Mouse (Mus musculus) embryonic facial prominence, embryonic 13.5 days (tissue): ENCODE results near the gene Megf8. TPM values are rescaled to one million over a fixed set of nuclear protein-coding genes. Genes with fewer than 3 reads are reported as not detected.

ENCODE experiments used
- ATAC-seq: fragments of 200-750 bp; cut with Nextera tagmentation; 2 replicates; pipeline ENCODE4 v1.8.0; 2017; ENCODE audit warnings: low read depth; ENCODE audit not compliant: insufficient number of reproducible peaks, insufficient read depth, low FRiP score, low TSS enrichment
- H3K27ac ChIP-seq: fragments of 300-500 bp; sonication (generic); 2 replicates; pipeline ENCODE4 v1.5.1; 2015; ENCODE audit warnings: moderate library complexity, mild to moderate bottlenecking, inconsistent platforms
- H3K27me3 ChIP-seq: fragments of 300-500 bp; sonication (generic); 2 replicates; pipeline ENCODE4 v1.6.1; 2015; ENCODE audit warnings: mild to moderate bottlenecking, inconsistent platforms
- H3K36me3 ChIP-seq: fragments of 300-500 bp; sonication (generic); 2 replicates; pipeline ENCODE4 v1.6.1; 2015; ENCODE audit warnings: mild to moderate bottlenecking, inconsistent platforms
- H3K4me1 ChIP-seq: fragments of 300-500 bp; sonication (generic); 2 replicates; pipeline ENCODE4 v1.6.1; 2015; ENCODE audit warnings: inconsistent platforms
- H3K4me2 ChIP-seq: fragments of 300-500 bp; sonication (generic); 2 replicates; pipeline ENCODE4 v1.6.1; 2015; ENCODE audit warnings: moderate library complexity, mild to moderate bottlenecking, inconsistent platforms
- H3K4me3 ChIP-seq: fragments of 300-500 bp; sonication (generic); 2 replicates; pipeline ENCODE4 v1.5.1; 2015; ENCODE audit warnings: mild to moderate bottlenecking, inconsistent platforms
- H3K9ac ChIP-seq: fragments of 300-500 bp; sonication (generic); 2 replicates; pipeline ENCODE4 v1.6.1; 2015; ENCODE audit warnings: mild to moderate bottlenecking, inconsistent platforms
- H3K9me3 ChIP-seq: fragments of 300-500 bp; sonication (generic); 2 replicates; pipeline ENCODE4 v1.6.1; 2016; ENCODE audit warnings: inconsistent platforms
- WGBS: fragments of 180-500 bp; shearing (Covaris S2); methylation state at CpG from one replicate; pipeline ENCODE4 v1.1.7; 2015; ENCODE audit warnings: mixed read lengths; 5-methylcytosine and 5-hydroxymethylcytosine counted together
- polyA plus RNA-seq: library from polyadenylated mRNA; unstranded; fragments of >200 nt; fragmentation: Nextera tagmentation; extraction: Ambion mirVana; gene quantifications from 2 replicates; pipeline ENCODE4 v1.2.1, GENCODE M21; 2015

Megf8 gene
- polyA plus RNA-seq, 1 experiment from 2014 or later, result 17.6 TPM

DNA sequence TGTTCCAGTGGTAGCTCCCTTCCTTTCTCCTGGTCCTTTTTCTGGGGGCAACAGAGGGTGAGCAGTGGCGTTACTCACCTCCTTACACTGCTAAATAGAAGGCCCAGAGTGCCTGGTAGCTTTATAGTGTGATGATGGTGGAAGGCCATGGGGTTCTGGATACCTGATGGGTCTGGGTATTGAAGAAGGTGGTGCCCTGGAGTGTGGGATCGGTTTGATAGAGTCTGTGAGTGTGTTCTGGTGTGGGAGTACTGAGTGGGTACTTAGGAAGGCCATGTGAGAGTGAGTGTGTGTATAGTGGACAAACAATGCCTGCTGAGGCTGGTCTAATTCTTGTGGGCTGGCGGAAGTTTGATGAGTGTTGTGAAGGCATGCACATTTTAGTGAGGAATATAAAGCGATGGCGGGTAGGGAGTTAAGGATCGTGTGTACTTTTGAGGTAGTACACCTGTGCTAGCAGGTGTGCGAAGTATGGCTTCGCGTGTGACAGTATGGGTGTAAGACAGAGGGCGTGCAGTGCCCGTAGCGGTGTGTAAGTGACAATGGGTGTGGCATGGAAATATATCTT is 35.7 kb upstream of the Megf8 start:
- WGBS, result 22% methylated on average over 12 of the region's 12 CpGs
- H3K4me1 ChIP-seq, result peaks cover 66% of the 10 kb centered on the region
- H3K4me2 ChIP-seq, result peak overlapping the region; percentile 92
- peak overlapping the region; percentile 85 for H3K4me3 ChIP-seq
- H3K27me3 ChIP-seq, result no peaks in the 10 kb centered on the region
- ATAC-seq, result no peak
- peak overlapping the region; percentile 78 for H3K9ac ChIP-seq
- H3K27ac ChIP-seq, result peak overlapping the region; percentile 100
- H3K36me3 ChIP-seq, result peaks cover 19% of the 10 kb centered on the region
- H3K9me3 ChIP-seq, result no peaks in the 10 kb centered on the region

DNA sequence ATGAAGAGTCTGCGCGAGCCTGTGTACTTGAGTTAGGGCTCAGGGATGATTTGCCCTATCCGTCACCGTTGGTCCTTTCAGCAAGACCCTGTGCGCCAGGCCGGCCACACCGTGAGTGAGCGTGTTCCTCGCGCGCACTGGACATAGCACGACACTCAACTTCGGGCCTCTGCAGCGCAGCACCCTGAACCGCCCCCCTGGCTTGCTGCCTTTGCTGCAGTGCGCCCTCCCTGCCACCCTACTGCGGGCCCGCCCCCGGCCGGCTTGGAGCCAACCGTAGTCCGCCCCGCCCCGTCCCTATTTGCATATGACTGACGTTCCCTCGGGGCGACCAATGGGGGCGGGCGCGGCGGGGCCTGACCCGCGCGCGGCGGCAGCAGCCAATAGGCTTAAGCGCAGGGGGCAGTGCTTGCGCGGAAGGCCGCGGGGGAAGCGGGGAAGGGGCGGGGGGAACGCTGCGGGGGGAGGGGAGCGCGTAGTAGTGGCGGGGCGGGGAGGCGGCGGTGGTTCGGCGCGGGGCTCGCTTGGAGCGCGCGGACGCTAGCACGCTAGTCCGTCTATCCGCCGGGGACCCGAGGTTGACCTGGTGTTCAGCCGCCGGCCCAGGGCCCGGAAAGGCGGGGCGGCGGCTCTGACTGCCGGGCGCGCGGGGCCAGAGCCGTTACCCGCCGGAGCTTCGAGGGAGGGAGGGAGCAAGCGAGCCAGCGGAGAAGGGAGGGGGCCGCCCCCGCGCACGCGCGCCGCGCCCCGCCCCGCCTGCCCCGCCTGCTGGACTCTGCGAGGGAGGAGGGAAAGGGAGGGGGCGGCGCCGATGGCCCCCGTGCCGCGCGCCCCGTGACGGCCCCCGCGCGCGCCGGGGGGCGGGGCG is 35.0 kb upstream of the Megf8 start:
- Histone ChIP-seq H3K4me1 (peaks cover 59% of the 10 kb centered on the region), H3K4me3 (peak overlapping the region; percentile 85), H3K9ac (peak overlapping the region; percentile 89), H3K9me3 (no peaks in the 10 kb centered on the region), H3K36me3 (peaks cover 26% of the 10 kb centered on the region), H3K27ac (peak overlapping the region; percentile 100), H3K27me3 (no peaks in the 10 kb centered on the region), H3K4me2 (peak overlapping the region; percentile 92)
- WGBS, result 1% methylated on average over 67 of the region's 108 CpGs
- ATAC-seq, result peak; percentile 71

DNA sequence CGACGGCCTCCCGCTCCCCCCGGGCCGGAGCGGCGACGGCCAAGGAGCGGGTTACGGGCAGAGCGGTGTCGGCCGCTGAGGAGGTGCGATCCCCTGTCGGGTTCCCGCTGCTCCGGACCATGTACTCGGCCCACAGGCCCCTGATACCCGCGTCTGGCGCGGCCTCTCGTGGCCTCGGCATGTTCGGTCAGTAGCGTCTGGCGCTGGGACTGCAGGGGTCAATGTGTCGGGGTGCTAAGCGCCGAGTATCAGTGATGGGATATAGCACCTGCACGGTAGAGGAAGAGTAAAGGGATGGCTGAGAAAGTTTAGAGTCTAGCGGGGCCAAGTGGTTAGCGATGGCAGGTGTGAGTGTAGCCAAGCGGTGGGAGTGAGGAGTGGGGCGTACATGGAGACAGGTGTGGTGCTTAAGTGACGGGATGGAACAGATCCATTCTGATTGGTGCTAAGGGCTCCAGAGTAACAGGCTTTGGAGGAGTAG is 34.2 kb upstream of the Megf8 start:
- WGBS, result under 1% methylated on average over 34 of the region's 36 CpGs
- peak overlapping the region; percentile 92 for H3K4me2 ChIP-seq
- peaks cover 51% of the 10 kb centered on the region for H3K4me1 ChIP-seq
- H3K9me3 ChIP-seq, result no peaks in the 10 kb centered on the region
- peak overlapping the region; percentile 85 for H3K4me3 ChIP-seq
- peaks cover 34% of the 10 kb centered on the region for H3K36me3 ChIP-seq
- H3K27ac ChIP-seq, result peak overlapping the region; percentile 100
- peak overlapping the region; percentile 89 for H3K9ac ChIP-seq
- no peaks in the 10 kb centered on the region for H3K27me3 ChIP-seq
- no peak for ATAC-seq

DNA sequence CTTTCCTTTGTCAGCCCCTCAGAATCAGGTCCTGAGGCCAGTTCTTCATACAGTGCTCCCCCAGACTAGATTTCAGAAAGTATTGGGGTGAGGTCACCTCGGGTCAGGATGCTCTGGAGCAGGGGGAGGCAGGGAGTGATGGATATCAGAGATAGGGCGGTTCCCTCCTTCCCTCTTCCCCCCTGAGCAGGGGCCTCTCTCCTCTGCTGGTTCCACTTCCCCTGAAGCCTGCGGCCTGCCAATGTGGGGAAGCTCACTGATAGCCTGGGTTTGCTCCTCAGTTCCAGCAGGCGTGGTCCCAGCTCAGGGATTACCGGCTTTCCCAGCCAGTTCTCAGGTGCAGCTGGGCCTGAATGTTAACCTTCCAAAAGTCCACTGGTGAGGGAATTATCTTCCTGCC is 33.3 kb upstream of the Megf8 start:
- peaks cover 43% of the 10 kb centered on the region for H3K36me3 ChIP-seq
- H3K9me3 ChIP-seq, result no peaks in the 10 kb centered on the region
- H3K4me2 ChIP-seq, result peak overlapping the region; percentile 92
- H3K4me1 ChIP-seq, result peaks cover 48% of the 10 kb centered on the region
- ATAC-seq, result no peak
- H3K9ac ChIP-seq, result peak overlapping the region; percentile 89
- WGBS, result 2% methylated on average over 5 of the region's 5 CpGs
- H3K4me3 ChIP-seq, result peak overlapping the region; percentile 85
- no peaks in the 10 kb centered on the region for H3K27me3 ChIP-seq
- peak overlapping the region; percentile 100 for H3K27ac ChIP-seq

DNA sequence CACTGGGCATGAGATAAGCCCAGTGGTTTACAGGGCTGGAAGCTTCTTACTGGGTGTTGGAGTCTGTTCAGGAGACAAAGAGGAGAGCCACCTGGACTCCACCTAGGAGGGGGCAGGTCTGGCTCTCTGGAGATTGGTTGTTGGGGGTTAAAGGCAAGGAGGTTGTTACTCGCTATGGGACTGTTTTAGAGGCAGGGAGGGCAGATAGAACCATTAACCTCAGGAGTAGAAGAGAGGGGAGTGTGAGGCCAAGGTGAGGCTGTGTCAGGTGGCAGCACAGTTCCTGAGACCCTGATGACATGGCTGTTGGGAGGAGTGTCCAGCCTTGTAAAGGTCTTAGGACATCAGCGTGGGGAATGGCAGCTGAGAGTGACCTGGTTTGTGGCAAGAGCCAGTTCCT is 32.8 kb upstream of the Megf8 start:
- Histone ChIP-seq H3K27me3 (no peaks in the 10 kb centered on the region), H3K27ac (peak overlapping the region; percentile 100; the same call in 1 of the 2 replicates), H3K9ac (peak overlapping the region; percentile 89), H3K36me3 (peaks cover 48% of the 10 kb centered on the region), H3K9me3 (no peaks in the 10 kb centered on the region), H3K4me3 (peak overlapping the region; percentile 85), H3K4me2 (peak overlapping the region; percentile 92), H3K4me1 (peaks cover 48% of the 10 kb centered on the region)
- WGBS, result 69% methylated on average over 2 of the region's 2 CpGs
- no peak for ATAC-seq

DNA sequence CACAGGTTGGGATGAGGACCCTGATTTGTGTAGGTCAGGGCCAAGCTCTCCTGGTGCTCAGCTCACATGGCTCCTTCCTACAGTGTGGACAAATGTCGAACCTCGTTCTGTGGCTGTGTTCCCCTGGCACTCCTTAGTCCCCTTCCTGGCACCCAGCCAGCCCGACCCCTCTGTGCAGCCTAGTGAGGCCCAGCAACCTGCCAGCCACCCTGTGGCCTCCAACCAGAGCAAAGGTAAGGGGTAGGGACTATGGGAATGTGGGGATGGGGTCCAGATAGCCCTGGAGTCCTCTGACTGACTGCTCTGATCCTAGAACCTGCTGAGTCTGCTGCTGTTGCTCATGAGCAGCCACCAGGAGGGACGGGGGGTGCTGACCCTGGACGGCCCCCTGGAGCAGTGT is 32.2 kb upstream of the Megf8 start:
- WGBS, result 69% methylated on average over 5 of the region's 5 CpGs
- Histone ChIP-seq H3K27ac (no peak overlapping the region), H3K36me3 (peaks cover 54% of the 10 kb centered on the region), H3K9me3 (no peaks in the 10 kb centered on the region), H3K27me3 (no peaks in the 10 kb centered on the region), H3K4me2 (peak overlapping the region; percentile 92), H3K9ac (peak overlapping the region; percentile 89), H3K4me1 (peaks cover 45% of the 10 kb centered on the region), H3K4me3 (0 out of 2 replicates have a peak overlapping the region, but pooled peaks have one; percentile 85)
- ATAC-seq, result no peak

DNA sequence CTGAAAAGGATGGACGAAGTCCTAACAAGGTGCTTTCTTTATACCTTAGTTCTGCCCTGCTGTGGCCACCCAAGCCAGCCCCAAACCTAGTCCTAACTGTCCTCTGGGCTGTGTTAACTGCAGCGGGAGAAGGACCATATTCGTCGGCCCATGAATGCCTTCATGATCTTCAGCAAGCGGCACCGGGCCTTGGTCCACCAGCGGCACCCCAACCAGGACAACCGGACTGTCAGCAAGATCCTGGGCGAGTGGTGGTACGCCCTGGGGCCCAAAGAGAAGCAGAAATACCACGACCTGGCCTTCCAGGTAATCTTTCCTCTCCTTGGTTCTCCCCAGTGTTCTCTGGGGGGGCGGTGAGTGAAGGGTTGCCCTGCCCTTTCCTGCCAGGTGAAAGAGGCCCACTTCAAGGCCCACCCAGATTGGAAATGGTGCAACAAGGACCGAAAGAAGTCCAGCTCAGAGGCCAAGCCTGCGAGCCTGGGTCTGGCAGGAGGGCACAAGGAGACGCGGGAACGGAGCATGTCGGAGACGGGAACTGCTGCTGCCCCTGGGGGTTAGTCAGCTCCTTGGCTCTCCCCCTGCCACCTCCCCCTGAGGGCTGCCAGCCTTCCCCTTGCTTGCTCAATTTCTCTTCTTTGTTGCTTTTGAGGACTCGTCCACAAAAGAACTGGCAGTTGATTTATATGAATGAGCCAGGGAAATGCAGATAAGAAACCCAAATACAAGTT is 31.3 kb upstream of the Megf8 start:
- no peak overlapping the region; the same call in 1 of the 2 replicates for H3K9ac ChIP-seq

DNA sequence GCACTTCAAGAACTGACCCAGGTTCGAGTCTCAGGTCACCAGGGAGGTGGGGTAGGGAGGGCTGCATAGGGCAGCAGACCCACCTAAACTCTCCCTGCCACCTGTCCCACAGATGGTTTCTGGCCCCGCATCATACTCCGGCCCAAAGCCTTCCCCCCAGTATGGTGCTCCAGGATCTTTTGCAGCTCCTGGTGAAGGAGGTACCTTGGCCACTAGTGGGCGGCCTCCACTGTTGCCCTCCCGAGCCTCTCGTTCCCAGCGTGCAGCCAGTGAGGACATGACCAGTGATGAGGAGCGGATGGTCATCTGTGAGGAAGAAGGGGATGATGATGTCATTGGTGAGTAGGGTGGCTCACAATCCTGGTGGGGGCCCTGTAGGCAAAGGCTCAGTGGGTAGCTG is 30.0 kb upstream of the Megf8 start:
- Histone ChIP-seq H3K27ac (no peak overlapping the region), H3K4me1 (peaks cover 38% of the 10 kb centered on the region), H3K4me3 (0 out of 2 replicates have a peak overlapping the region, but pooled peaks have one; percentile 2), H3K4me2 (no peak overlapping the region), H3K9ac (no peak overlapping the region), H3K27me3 (no peaks in the 10 kb centered on the region), H3K36me3 (peaks cover 76% of the 10 kb centered on the region), H3K9me3 (no peaks in the 10 kb centered on the region)
- no peak for ATAC-seq
- 81% methylated on average over 8 of the region's 8 CpGs for WGBS

More for the DNA sequence above, 31.3 kb upstream of the Megf8 start:
- H3K4me2 ChIP-seq, result no peak overlapping the region
- no peaks in the 10 kb centered on the region for H3K27me3 ChIP-seq
- no peaks in the 10 kb centered on the region for H3K9me3 ChIP-seq
- no peak overlapping the region for H3K4me3 ChIP-seq
- ATAC-seq, result no peak
- H3K27ac ChIP-seq, result no peak overlapping the region
- WGBS, result 89% methylated on average over 20 of the region's 20 CpGs
- peaks cover 41% of the 10 kb centered on the region for H3K4me1 ChIP-seq
- peaks cover 63% of the 10 kb centered on the region for H3K36me3 ChIP-seq

DNA sequence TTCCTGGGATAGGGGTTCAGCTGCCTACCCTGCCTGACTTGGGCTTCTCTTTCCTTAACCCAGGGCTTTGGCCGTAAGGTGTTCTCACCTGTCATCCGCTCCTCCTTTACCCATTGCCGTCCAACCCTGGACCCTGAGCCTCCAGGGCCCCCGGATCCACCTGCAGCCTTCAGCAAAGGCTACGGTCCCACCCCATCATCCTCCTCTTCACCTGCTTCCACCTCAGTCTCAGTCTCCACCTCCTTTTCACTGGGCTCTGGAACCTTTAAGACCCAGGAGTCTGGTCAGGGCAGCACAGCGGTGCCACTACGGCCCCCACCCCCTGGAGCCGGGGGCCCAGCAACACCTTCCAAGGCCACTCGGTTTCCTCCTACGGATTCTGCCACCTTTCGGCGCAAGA is 29.0 kb upstream of the Megf8 start:
- Histone ChIP-seq H3K4me3 (no peak overlapping the region), H3K9ac (0 out of 2 replicates have a peak overlapping the region, but pooled peaks have one; percentile 16), H3K36me3 (peaks cover 86% of the 10 kb centered on the region), H3K27ac (no peak overlapping the region), H3K4me1 (peaks cover 38% of the 10 kb centered on the region), H3K9me3 (no peaks in the 10 kb centered on the region), H3K4me2 (no peak overlapping the region), H3K27me3 (no peaks in the 10 kb centered on the region)
- no peak for ATAC-seq
- 88% methylated on average over 12 of the region's 12 CpGs for WGBS

DNA sequence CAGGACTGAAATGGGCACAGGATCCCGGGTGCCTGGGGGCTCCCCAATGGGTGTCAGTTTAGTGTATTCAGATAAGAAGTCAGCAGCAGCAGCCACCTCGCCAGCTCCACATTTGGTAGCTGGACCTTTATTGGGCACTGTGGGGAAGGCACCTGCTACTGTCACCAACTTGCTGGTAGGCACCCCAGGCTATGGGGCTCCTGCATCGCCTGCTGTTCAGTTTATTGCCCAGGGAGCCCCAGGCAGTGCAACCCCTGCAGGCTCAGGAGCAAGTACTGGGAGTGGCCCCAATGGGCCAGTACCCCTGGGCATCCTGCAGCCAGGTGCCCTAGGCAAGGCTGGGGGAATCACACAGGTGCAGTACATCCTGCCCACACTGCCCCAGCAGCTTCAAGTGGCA is 28.2 kb upstream of the Megf8 start:
- Histone ChIP-seq H3K4me2 (no peak overlapping the region), H3K4me3 (peak overlapping the region; percentile 10; the same call in 1 of the 2 replicates), H3K9ac (no peak overlapping the region), H3K4me1 (peaks cover 32% of the 10 kb centered on the region), H3K36me3 (peaks cover 93% of the 10 kb centered on the region), H3K27ac (no peak overlapping the region), H3K9me3 (no peaks in the 10 kb centered on the region), H3K27me3 (no peaks in the 10 kb centered on the region)
- no peak for ATAC-seq
- 86% methylated on average over 3 of the region's 3 CpGs for WGBS

DNA sequence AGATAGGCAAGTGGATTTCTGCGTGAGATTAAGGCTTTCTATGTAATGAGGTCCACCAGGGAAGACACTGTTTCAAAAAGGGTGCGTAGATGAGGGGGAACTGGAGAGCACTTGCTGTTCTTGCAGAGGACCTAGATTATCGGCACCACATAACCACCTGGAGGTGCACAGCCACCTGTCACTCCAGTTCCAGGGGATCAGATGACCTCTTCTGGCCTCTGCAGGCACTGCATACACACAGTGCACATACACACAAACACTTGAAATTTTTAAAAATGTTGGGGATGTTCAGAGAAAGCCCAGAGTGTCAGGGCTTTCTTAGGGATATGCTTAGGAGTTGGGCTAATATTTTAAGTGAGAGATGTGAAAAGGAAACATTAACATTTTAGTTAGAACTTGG is 27.0 kb upstream of the Megf8 start:
- 95% methylated on average over 3 of the region's 3 CpGs for WGBS
- Histone ChIP-seq H3K9ac (no peak overlapping the region), H3K9me3 (no peaks in the 10 kb centered on the region), H3K27ac (no peak overlapping the region), H3K4me2 (no peak overlapping the region), H3K4me1 (peaks cover 21% of the 10 kb centered on the region), H3K27me3 (no peaks in the 10 kb centered on the region), H3K36me3 (peaks cover 100% of the 10 kb centered on the region), H3K4me3 (no peak overlapping the region)
- ATAC-seq, result no peak
